Mouse (Mus musculus) midbrain, embryonic 14.5 days (tissue): ENCODE data around the gene Ndufv3. TPM values are rescaled to one million over a fixed set of nuclear protein-coding genes. Genes with fewer than 3 reads are reported as not detected.
"Not testable (repeated sequence)": the region's sequence is repeated elsewhere in the genome, so short reads cannot be mapped to it uniquely, and the experiment has no call there.

Source experiments
- ATAC-seq: fragments of 200-750 bp; cut with Nextera tagmentation; 2 replicates; pipeline ENCODE4 v1.8.0; 2017; ENCODE audit warnings: moderate number of reproducible peaks, moderate library complexity; ENCODE audit not compliant: low FRiP score, low TSS enrichment
- DNase-seq: peaks from one replicate; pipeline ENCODE4 v3.0.0-alpha.2; 2015
- H3K27ac ChIP-seq: fragments of 300-500 bp; sonication (generic); replicated peaks from 2 replicates; pipeline ENCODE4 v1.5.1; 2014; ENCODE audit warnings: mild to moderate bottlenecking, low read depth, low read length, moderate library complexity
- H3K27me3 ChIP-seq: fragments of 300-500 bp; sonication (generic); 2 replicates; pipeline ENCODE4 v1.6.1; 2014; ENCODE audit warnings: low read length, control low read depth, mixed read lengths; ENCODE audit not compliant: control insufficient read depth, insufficient read depth
- H3K36me3 ChIP-seq: fragments of 300-500 bp; sonication (generic); 2 replicates; pipeline ENCODE4 v1.6.1; 2014; ENCODE audit warnings: low read length, control low read depth; ENCODE audit not compliant: control insufficient read depth, insufficient read depth
- H3K4me1 ChIP-seq: fragments of 300-500 bp; sonication (generic); 2 replicates; pipeline ENCODE4 v1.6.1; 2014; ENCODE audit warnings: mild to moderate bottlenecking, antibody characterized with exemption, low read length, control low read depth; ENCODE audit not compliant: control insufficient read depth, insufficient read depth
- H3K4me2 ChIP-seq: fragments of 300-500 bp; sonication (generic); 2 replicates; pipeline ENCODE4 v1.6.1; 2014; ENCODE audit warnings: mild to moderate bottlenecking, low read length, moderate library complexity
- H3K4me3 ChIP-seq: fragments of 300-500 bp; sonication (generic); replicated peaks from 2 replicates; pipeline ENCODE4 v1.5.1; 2014; ENCODE audit warnings: low read depth, low read length
- H3K9ac ChIP-seq: fragments of 300-500 bp; sonication (generic); replicated peaks from 2 replicates; pipeline ENCODE4 v1.6.1; 2014; ENCODE audit warnings: mild to moderate bottlenecking, low read length, moderate library complexity
- H3K9me3 ChIP-seq: fragments of 300-500 bp; sonication (generic); 2 replicates; pipeline ENCODE4 v1.6.1; 2016; ENCODE audit warnings: low read length, control low read depth, mixed read lengths; ENCODE audit not compliant: control insufficient read depth
- WGBS: fragments of 180-500 bp; shearing (Covaris S2); extraction: QIAGEN DNeasy Blood & Tissue Kit; methylation state at CpG from one replicate; pipeline ENCODE4 v1.1.7; 2014; 5-methylcytosine and 5-hydroxymethylcytosine counted together
- polyA plus RNA-seq: library from polyadenylated mRNA; unstranded; fragments of >200 nt; fragmentation: Nextera tagmentation; extraction: Ambion mirVana; gene quantifications from 2 replicates; pipeline ENCODE4 v1.2.1, GENCODE M21; 2014

Ndufv3 gene
- polyA plus RNA-seq, 1 experiment from 2014 or later = 419 TPM

DNA sequence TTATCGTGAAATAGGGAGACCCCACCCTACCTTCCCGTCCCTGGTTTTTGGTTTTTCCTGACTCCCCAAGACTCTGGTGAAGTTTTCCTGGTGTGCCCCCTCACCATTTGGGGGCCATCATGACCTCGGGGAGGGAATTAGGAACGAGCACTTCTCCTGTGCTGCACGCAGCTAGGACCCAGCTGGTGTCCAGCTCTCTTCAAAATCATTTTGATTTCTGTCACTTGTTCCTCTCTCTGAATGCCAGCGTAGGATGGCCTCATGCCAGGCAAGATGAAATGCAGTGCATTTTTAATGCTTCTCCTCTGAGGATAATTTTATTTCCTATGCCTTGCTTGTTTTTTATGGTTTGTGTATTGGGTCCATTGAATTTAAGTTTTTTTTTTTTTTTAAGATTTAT lies 2.0 kb downstream of the Ndufv3 start:
- DNase-seq = no peak
- H3K36me3 ChIP-seq = peaks cover 18% of the 10 kb centered on the region
- ATAC-seq = no peak
- no peak overlapping the region; the same call in 1 of the 2 replicates for H3K27ac ChIP-seq
- H3K9ac ChIP-seq = no peak overlapping the region
- peak overlapping the region; percentile 66; the same call in 1 of the 2 replicates for H3K4me2 ChIP-seq
- peaks cover 24% of the 10 kb centered on the region for H3K4me1 ChIP-seq
- H3K9me3 ChIP-seq = no peaks in the 10 kb centered on the region
- no peak overlapping the region for H3K4me3 ChIP-seq
- 75% methylated on average over 6 of the region's 6 CpGs for WGBS
- no peaks in the 10 kb centered on the region for H3K27me3 ChIP-seq

GRCm38 (mm10) chr17:31525114-31525513 lies 5.2 kb downstream of the Ndufv3 start:
- no peak overlapping the region for H3K9ac ChIP-seq
- H3K4me1 ChIP-seq = peaks cover 17% of the 10 kb centered on the region
- ATAC-seq (no peak), DNase-seq (no peak)
- no peak overlapping the region for H3K4me3 ChIP-seq
- H3K36me3 ChIP-seq = peaks cover 44% of the 10 kb centered on the region
- no peak overlapping the region for H3K27ac ChIP-seq
- no peak overlapping the region for H3K4me2 ChIP-seq
- WGBS = 98% methylated on average over 4 of the region's 4 CpGs
- no peaks in the 10 kb centered on the region for H3K27me3 ChIP-seq
- H3K9me3 ChIP-seq = no peaks in the 10 kb centered on the region

GRCm38 (mm10) chr17:31525816-31526215 lies 5.9 kb downstream of the Ndufv3 start:
- DNase-seq (no peak), ATAC-seq (no peak)
- Histone ChIP-seq H3K9me3 (no peaks in the 10 kb centered on the region), H3K27me3 (no peaks in the 10 kb centered on the region), H3K4me3 (no peak overlapping the region), H3K27ac (no peak overlapping the region), H3K9ac (no peak overlapping the region), H3K4me1 (peaks cover 12% of the 10 kb centered on the region), H3K36me3 (peaks cover 47% of the 10 kb centered on the region), H3K4me2 (no peak overlapping the region)
- WGBS = 98% methylated on average over 3 of the region's 3 CpGs

- ATAC-seq (no peak), DNase-seq (peak; percentile 80)
- H3K4me3 ChIP-seq = no peak overlapping the region
- no peaks in the 10 kb centered on the region for H3K4me1 ChIP-seq
- peaks cover 48% of the 10 kb centered on the region for H3K36me3 ChIP-seq
- H3K9me3 ChIP-seq = no peaks in the 10 kb centered on the region
- H3K27ac ChIP-seq = no peak overlapping the region
- WGBS = 25% methylated on average over 15 of the region's 15 CpGs
- H3K4me2 ChIP-seq = peak overlapping the region; percentile 25; the same call in 1 of the 2 replicates
- no peak overlapping the region for H3K9ac ChIP-seq
- H3K27me3 ChIP-seq = no peaks in the 10 kb centered on the region
These were observed 9.4 kb downstream of the Ndufv3 start for GRCm38 (mm10) chr17:31529314-31529713.

GRCm38 (mm10) chr17:31531441-31532158 lies 11.7 kb downstream of the Ndufv3 start:
- Histone ChIP-seq H3K9ac (no peak overlapping the region), H3K36me3 (peaks cover 42% of the 10 kb centered on the region), H3K27ac (no peak overlapping the region), H3K9me3 (no peaks in the 10 kb centered on the region), H3K4me2 (no peak overlapping the region), H3K4me1 (peaks cover 12% of the 10 kb centered on the region), H3K27me3 (no peaks in the 10 kb centered on the region), H3K4me3 (no peak overlapping the region)
- DNase-seq (no peak), ATAC-seq (no peak)
- WGBS = 92% methylated on average over 14 of the region's 14 CpGs

GRCm38 (mm10) chr17:31532331-31532730 lies 12.4 kb downstream of the Ndufv3 start:
- Histone ChIP-seq H3K36me3 (peaks cover 35% of the 10 kb centered on the region), H3K4me1 (peaks cover 12% of the 10 kb centered on the region)
- H3K9me3 ChIP-seq, H3K9ac ChIP-seq, H3K4me2 ChIP-seq, H3K4me3 ChIP-seq, H3K27me3 ChIP-seq, H3K27ac ChIP-seq, DNase-seq, ATAC-seq: not testable (repeated sequence)
- WGBS = 96% methylated on average over 3 of the region's 4 CpGs

DNA sequence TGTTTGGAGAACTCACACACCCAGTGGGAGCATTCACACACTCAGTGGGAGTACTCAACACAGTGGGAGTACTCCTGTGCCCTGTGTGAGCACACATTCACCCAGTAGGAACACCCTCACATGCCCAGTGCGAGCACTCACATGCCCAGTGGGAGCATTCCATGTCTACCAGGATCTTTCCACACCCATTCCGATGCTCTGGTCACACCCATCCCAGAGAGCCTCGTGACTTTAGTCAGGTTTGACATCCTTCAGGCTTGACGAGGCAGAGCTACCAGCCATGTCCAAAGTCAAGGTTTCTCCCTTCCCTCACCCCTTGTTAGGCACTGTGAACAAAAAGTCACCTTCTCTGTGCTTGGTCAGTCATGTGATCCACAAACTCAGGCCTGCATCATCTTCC lies 15.4 kb downstream of the Ndufv3 start:
- H3K4me3 ChIP-seq = no peak overlapping the region
- no peak overlapping the region for H3K9ac ChIP-seq
- H3K36me3 ChIP-seq = peaks cover 13% of the 10 kb centered on the region
- WGBS = 70% methylated on average over 4 of the region's 4 CpGs
- ATAC-seq (no peak), DNase-seq (no peak)
- H3K4me2 ChIP-seq = 0 out of 2 replicates have a peak overlapping the region, but pooled peaks have one; percentile 18
- peak overlapping the region; percentile 91 for H3K27ac ChIP-seq
- peaks cover 12% of the 10 kb centered on the region for H3K4me1 ChIP-seq
- H3K27me3 ChIP-seq = no peaks in the 10 kb centered on the region
- no peaks in the 10 kb centered on the region for H3K9me3 ChIP-seq

DNA sequence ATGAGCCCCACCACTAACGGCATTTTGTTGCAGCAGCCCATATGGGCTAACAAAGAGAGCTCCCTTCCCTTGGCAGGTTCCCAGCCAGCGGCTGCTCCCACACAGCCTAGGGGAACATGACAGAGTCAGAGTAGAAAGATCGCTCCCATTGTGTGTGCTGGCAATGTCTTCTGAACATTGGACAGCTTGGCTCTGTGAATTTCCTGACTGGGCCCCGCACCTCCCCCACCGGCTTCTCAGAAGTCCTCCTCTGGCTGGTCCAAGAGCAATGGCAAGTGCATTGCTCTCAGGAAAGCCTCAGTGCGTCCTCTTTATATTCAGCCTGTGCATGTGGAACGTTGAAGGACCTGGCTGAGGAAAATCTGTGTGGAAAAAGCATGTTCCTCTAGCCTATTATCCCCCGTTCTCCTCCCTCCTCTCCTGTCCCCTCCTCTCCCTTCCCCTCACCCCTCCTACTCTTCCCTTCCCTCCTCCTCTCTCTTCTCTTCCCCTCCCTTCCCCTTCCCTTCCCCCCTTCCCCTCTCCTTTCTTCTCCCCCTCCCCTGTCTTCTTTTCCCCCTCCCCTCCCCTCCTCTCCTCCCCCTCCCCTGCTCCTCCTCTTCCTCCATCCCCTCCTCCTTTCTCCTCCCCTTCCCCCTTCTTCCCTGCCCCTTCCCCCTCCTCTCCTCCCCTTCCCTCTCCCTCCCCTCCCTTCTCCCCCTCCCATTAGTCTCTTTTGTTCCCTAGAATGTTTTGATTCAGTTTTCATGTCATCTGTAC lies 16.1 kb downstream of the Ndufv3 start:
- Histone ChIP-seq H3K9me3 (no peaks in the 10 kb centered on the region), H3K9ac (no peak overlapping the region), H3K27ac (peak overlapping the region; percentile 91), H3K4me2 (0 out of 2 replicates have a peak overlapping the region, but pooled peaks have one; percentile 18), H3K4me1 (peaks cover 12% of the 10 kb centered on the region), H3K4me3 (no peak overlapping the region), H3K27me3 (no peaks in the 10 kb centered on the region), H3K36me3 (peaks cover 7% of the 10 kb centered on the region)
- 16% methylated on average over 8 of the region's 8 CpGs for WGBS
- ATAC-seq (peak; percentile 84), DNase-seq (peak; percentile 81)
